Mouse (Mus musculus) hindbrain, embryonic 14.5 days (tissue): Measurements from ENCODE around the gene Atxn2. TPM values are rescaled to one million over a fixed set of nuclear protein-coding genes. Genes with fewer than 3 reads are reported as not detected.

Experiments
- ATAC-seq: fragments of 200-750 bp; cut with Nextera tagmentation; 2 replicates; pipeline ENCODE4 v1.8.0; 2017; ENCODE audit warnings: moderate number of reproducible peaks, mild to moderate bottlenecking, moderate TSS enrichment, moderate library complexity; ENCODE audit not compliant: low FRiP score
- DNase-seq: peaks from one replicate; pipeline ENCODE4 v3.0.0-alpha.2; 2015; ENCODE audit warnings: low spot score
- H3K27ac ChIP-seq: fragments of 300-500 bp; sonication (generic); 2 replicates; pipeline ENCODE4 v1.5.1; 2014; ENCODE audit warnings: mild to moderate bottlenecking, moderate library complexity
- H3K27me3 ChIP-seq: fragments of 300-500 bp; sonication (generic); 2 replicates; pipeline ENCODE4 v1.6.1; 2014; ENCODE audit warnings: mild to moderate bottlenecking, low read length, mixed read lengths; ENCODE audit not compliant: control insufficient read depth, insufficient read depth
- H3K36me3 ChIP-seq: fragments of 300-500 bp; sonication (generic); replicated peaks from 2 replicates; pipeline ENCODE4 v1.6.1; 2014; ENCODE audit not compliant: control insufficient read depth, insufficient read depth
- H3K4me1 ChIP-seq: fragments of 300-500 bp; sonication (generic); replicated peaks from 2 replicates; pipeline ENCODE4 v1.6.1; 2014; ENCODE audit warnings: antibody characterized with exemption, low read length, mixed read lengths; ENCODE audit not compliant: control insufficient read depth, insufficient read depth
- H3K4me2 ChIP-seq: fragments of 300-500 bp; sonication (generic); replicated peaks from 2 replicates; pipeline ENCODE4 v1.6.1; 2014; ENCODE audit warnings: mild to moderate bottlenecking, moderate library complexity
- H3K4me3 ChIP-seq: fragments of 300-500 bp; sonication (generic); replicated peaks from 2 replicates; pipeline ENCODE4 v1.5.1; 2014; ENCODE audit warnings: mild to moderate bottlenecking, low read length
- H3K9ac ChIP-seq: fragments of 300-500 bp; sonication (generic); 2 replicates; pipeline ENCODE4 v1.6.1; 2014
- H3K9me3 ChIP-seq: fragments of 300-500 bp; sonication (generic); 2 replicates; pipeline ENCODE4 v1.6.1; 2016; ENCODE audit warnings: low read length; ENCODE audit not compliant: control insufficient read depth
- WGBS: fragments of 180-500 bp; shearing (Covaris S2); extraction: QIAGEN DNeasy Blood & Tissue Kit; methylation state at CpG from one replicate; pipeline ENCODE4 v1.1.7; 2014; 5-methylcytosine and 5-hydroxymethylcytosine counted together
- polyA plus RNA-seq: library from polyadenylated mRNA; unstranded; fragments of >200 nt; fragmentation: Nextera tagmentation; extraction: Ambion mirVana; gene quantifications from 2 replicates; pipeline ENCODE4 v1.2.1, GENCODE M21; 2014

Gene Atxn2
- polyA plus RNA-seq, 1 experiment from 2014 or later: 90.5 TPM

GRCm38 (mm10) chr5:121837441-121838340 lies 126.6 kb downstream of the Atxn2 start, which contains the start of gene Sh2b3:
Sh2b3 (minus strand) TSS chr5:121837646.
- DNase-seq: no peak
- peak within 1 kb of the TSS; percentile 78 for H3K4me2 ChIP-seq
- no peaks in the 10 kb centered on the region for H3K36me3 ChIP-seq
- peak; percentile 5; the same call in 1 of the 2 replicates for ATAC-seq
- H3K27ac ChIP-seq: peak within 1 kb of the TSS; percentile 62; the same call in 1 of the 2 replicates
- H3K4me1 ChIP-seq: peaks cover 45% of the 10 kb centered on the region
- peak within 1 kb of the TSS; percentile 64 for H3K9ac ChIP-seq
- no peaks in the 10 kb centered on the region for H3K9me3 ChIP-seq
- WGBS: 1% methylated on average over 35 of the region's 35 CpGs
- peak within 1 kb of the TSS; percentile 58 for H3K4me3 ChIP-seq
- H3K27me3 ChIP-seq: peaks cover 51% of the 10 kb centered on the region

DNA sequence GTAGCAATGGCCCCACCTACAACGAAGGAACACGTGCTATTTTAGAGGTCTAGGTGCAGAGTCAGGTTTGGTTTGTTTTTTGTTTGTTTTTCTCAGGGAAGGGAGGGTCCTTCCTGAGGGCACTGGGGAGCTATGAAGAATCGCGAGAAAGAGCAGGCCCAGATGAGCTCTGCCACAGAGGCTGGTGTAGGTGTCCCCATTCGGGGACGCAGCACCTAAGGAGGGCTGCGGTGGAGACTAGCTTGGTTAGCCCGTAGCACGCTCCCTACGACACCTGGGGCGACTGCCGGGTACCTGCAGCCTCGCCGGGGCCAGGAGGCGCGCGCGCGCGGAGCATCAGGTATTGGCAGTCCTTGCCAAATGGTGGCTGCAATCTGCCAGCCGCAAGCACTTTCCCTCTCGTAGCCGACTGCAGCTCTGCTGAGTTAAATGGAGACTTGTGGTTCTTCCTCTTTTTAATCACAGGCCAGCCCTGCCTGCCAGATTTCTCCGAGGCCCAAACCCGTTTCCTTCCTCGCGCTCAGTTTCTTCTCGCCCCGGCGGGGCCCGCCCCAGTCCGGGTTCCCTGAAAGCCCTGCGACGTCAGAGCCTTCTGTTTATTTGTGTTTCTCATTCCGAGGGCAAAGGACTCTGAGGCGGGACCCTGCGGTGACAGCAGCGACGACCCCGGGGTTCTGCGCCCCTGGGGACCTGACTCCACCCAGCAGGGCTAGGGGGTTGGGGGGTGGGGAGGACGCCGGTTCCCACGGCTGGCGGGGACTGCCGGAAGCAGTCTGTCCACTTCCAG lies 127.4 kb downstream of the Atxn2 start:
- WGBS: under 1% methylated on average over 46 of the region's 46 CpGs
- Histone ChIP-seq H3K4me3 (peak overlapping the region; percentile 58), H3K27ac (peak overlapping the region; percentile 10; the same call in 1 of the 2 replicates), H3K9ac (peak overlapping the region; percentile 37), H3K36me3 (no peaks in the 10 kb centered on the region), H3K4me1 (peaks cover 42% of the 10 kb centered on the region), H3K27me3 (peaks cover 58% of the 10 kb centered on the region), H3K9me3 (no peaks in the 10 kb centered on the region), H3K4me2 (peak overlapping the region; percentile 78)
- DNase-seq: no peak
- no peak for ATAC-seq

GRCm38 (mm10) chr5:121839128-121839473 lies 128.0 kb downstream of the Atxn2 start:
- DNase-seq: no peak
- peaks cover 36% of the 10 kb centered on the region for H3K4me1 ChIP-seq
- no peaks in the 10 kb centered on the region for H3K9me3 ChIP-seq
- no peak overlapping the region for H3K27ac ChIP-seq
- no peak for ATAC-seq
- H3K27me3 ChIP-seq: peaks cover 63% of the 10 kb centered on the region
- no peaks in the 10 kb centered on the region for H3K36me3 ChIP-seq
- H3K4me2 ChIP-seq: peak overlapping the region; percentile 78
- WGBS: 37% methylated on average over 6 of the region's 7 CpGs
- peak overlapping the region; percentile 58 for H3K4me3 ChIP-seq
- peak overlapping the region; percentile 37 for H3K9ac ChIP-seq

GRCm38 (mm10) chr5:121841516-121841915 lies 130.4 kb downstream of the Atxn2 start:
- WGBS: 95% methylated on average over 9 of the region's 9 CpGs

DNA sequence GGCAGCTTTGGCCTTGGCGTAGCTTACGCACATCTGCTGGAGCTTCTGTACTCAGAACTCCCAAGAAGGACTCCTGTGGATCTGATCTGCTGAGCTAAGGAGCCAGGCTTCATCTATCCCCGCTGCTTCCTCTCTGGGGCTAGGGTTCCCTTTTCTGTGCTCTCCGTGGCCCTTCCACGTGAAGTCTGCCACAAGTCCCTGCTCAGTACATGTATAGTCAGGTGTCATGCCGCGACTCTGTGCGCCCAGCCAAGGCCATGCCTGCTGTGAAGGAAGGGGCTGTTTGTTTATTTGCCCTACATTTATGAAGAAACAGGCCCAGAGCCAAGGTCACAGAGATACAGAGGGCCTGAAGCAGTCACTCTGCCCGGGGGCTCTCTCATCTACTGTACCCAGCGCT lies 130.8 kb downstream of the Atxn2 start:
- no peaks in the 10 kb centered on the region for H3K36me3 ChIP-seq
- ATAC-seq (no peak), DNase-seq (no peak)
- no peaks in the 10 kb centered on the region for H3K9me3 ChIP-seq
- H3K4me2 ChIP-seq: no peak overlapping the region
- H3K4me1 ChIP-seq: peaks cover 21% of the 10 kb centered on the region
- no peak overlapping the region for H3K27ac ChIP-seq
- 38% methylated on average over 10 of the region's 10 CpGs for WGBS
- H3K9ac ChIP-seq: no peak overlapping the region
- peaks cover 66% of the 10 kb centered on the region for H3K27me3 ChIP-seq
- no peak overlapping the region for H3K4me3 ChIP-seq

More at GRCm38 (mm10) chr5:121841516-121841915, 130.4 kb downstream of the Atxn2 start:
- Histone ChIP-seq H3K27ac (no peak overlapping the region), H3K4me2 (no peak overlapping the region), H3K36me3 (no peaks in the 10 kb centered on the region), H3K4me3 (no peak overlapping the region), H3K27me3 (peaks cover 68% of the 10 kb centered on the region), H3K9me3 (no peaks in the 10 kb centered on the region), H3K4me1 (peaks cover 21% of the 10 kb centered on the region), H3K9ac (no peak overlapping the region)
- ATAC-seq (no peak), DNase-seq (no peak)

- ATAC-seq (0 out of 2 replicates have a peak, but pooled peaks have one; percentile 61), DNase-seq (peak; percentile 88)
- Histone ChIP-seq H3K9me3 (no peaks in the 10 kb centered on the region), H3K4me2 (peak overlapping the region; percentile 74), H3K27me3 (peaks cover 59% of the 10 kb centered on the region), H3K36me3 (no peaks in the 10 kb centered on the region), H3K4me1 (peaks cover 15% of the 10 kb centered on the region), H3K27ac (no peak overlapping the region), H3K9ac (peak overlapping the region; percentile 67), H3K4me3 (peak overlapping the region; percentile 41)
- 0% methylated on average over 33 of the region's 33 CpGs for WGBS
Measured at GRCm38 (mm10) chr5:121842665-121843118, 131.6 kb downstream of the Atxn2 start.

- Histone ChIP-seq H3K36me3 (no peaks in the 10 kb centered on the region), H3K27ac (no peak overlapping the region), H3K9ac (peak overlapping the region; percentile 67; the same call in 1 of the 2 replicates), H3K4me2 (peak overlapping the region; percentile 74), H3K4me3 (peak overlapping the region; percentile 41), H3K9me3 (no peaks in the 10 kb centered on the region), H3K4me1 (peaks cover 10% of the 10 kb centered on the region), H3K27me3 (peaks cover 53% of the 10 kb centered on the region)
- ATAC-seq (no peak), DNase-seq (no peak)
- WGBS: 17% methylated on average over 17 of the region's 17 CpGs
Measured at GRCm38 (mm10) chr5:121843138-121843905, 132.2 kb downstream of the Atxn2 start.

DNA sequence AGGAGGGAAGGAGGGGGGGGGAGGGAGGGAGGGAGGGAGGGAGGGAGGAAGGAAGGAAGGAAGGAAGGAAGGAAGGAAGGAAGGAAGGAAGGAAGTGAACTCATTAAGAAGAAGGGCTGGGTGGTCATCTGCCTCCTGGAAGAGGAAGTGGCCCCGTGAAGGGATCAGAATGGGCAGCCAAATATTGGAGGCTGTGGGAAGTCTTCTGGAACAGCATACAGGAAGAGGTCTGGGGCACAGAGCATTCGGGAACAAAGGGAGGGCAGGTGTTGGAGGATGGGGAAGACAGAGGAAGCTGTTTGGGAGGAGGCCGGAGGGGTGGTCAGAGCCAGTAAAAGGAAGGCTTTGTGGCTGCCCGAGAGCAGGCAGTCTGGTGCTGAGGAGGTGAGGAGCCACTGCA lies 134.2 kb downstream of the Atxn2 start:
- Histone ChIP-seq H3K9ac (no peak overlapping the region), H3K36me3 (no peaks in the 10 kb centered on the region), H3K27me3 (peaks cover 36% of the 10 kb centered on the region), H3K27ac (no peak overlapping the region), H3K9me3 (no peaks in the 10 kb centered on the region), H3K4me2 (no peak overlapping the region), H3K4me3 (no peak overlapping the region), H3K4me1 (peaks cover 13% of the 10 kb centered on the region)
- DNase-seq (no peak), ATAC-seq (no peak)
- WGBS: 39% methylated on average over 4 of the region's 4 CpGs
